Mouse (Mus musculus): ENCODE results near the gene St6galnac3. TPM values are rescaled to one million over a fixed set of nuclear protein-coding genes. Genes with fewer than 3 reads are reported as not detected.

St6galnac3 gene
- polyA plus RNA-seq, 1 experiment: 16.7 TPM

DNA sequence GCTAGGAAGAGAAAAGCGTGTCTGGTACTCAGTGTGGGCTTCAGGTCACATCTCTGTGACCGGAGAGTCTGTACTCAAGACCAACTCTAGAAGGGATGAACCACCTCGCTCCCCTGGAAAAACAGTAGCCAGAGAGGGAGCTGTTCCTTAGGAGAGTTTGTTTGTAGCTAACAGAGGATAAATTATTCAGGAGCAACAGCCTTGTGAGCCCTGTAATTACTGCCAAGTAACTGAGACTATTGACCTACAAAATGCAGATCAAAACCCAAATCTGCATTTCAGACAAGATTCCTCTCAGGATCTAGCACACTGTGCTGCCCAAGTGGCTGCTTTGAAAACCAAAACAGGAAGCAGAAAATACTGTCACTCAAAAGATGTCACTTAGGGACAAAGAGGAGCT is 266.4 kb downstream of the St6galnac3 start:
- Histone ChIP-seq H3K4me3 (ENCODE audit: insufficient read depth, low read length) (no peak overlapping the region), H3K27ac (ENCODE audit: insufficient read depth, low read length) (0 out of 2 replicates have a peak overlapping the region, but pooled peaks have one; percentile 21)
- TF ChIP-seq CTCF (IDR thresholded peaks at IDR 0.05; ENCODE audit: extremely low read depth, insufficient read depth, low read length): no peak
- TF ChIP-seq POLR2A (IDR thresholded peaks at IDR 0.05; ENCODE audit: extremely low read depth, insufficient read depth, low read length): no peak

DNA sequence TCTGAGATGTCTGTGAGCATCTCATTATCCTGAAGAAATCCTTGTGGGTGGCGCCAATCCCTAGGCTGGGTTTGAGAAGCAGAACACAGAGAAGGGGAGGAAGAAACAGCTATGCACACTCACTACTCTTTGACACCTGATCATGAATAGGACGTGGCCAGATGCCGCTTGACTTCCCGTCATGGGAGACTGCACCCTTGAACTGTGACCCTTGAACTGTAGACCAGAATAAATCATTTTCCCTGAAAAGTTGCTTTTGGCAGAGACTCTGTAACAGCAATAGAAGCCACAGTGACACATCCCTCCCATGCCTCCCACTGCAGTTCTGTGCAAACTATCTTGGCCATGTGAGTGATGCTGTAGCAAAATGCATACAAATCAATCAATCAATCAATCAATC is 267.3 kb downstream of the St6galnac3 start:
- no peak overlapping the region for H3K27ac ChIP-seq (ENCODE audit: insufficient read depth, low read length)
- H3K4me3 ChIP-seq (ENCODE audit: insufficient read depth, low read length): no peak overlapping the region
- peaks cover 2% of the 10 kb centered on the region; the same call in 1 of the 2 replicates for H3K4me1 ChIP-seq (ENCODE audit: control insufficient read depth, insufficient read depth, low read length)
- TF ChIP-seq POLR2A (IDR thresholded peaks at IDR 0.05; ENCODE audit: extremely low read depth, insufficient read depth, low read length) (no peak), CTCF (IDR thresholded peaks at IDR 0.05; ENCODE audit: extremely low read depth, insufficient read depth, low read length) (no peak)

More for the DNA sequence above, 266.4 kb downstream of the St6galnac3 start:
- H3K4me1 ChIP-seq (ENCODE audit: control insufficient read depth, insufficient read depth, low read length): peaks cover 2% of the 10 kb centered on the region; the same call in 1 of the 2 replicates

DNA sequence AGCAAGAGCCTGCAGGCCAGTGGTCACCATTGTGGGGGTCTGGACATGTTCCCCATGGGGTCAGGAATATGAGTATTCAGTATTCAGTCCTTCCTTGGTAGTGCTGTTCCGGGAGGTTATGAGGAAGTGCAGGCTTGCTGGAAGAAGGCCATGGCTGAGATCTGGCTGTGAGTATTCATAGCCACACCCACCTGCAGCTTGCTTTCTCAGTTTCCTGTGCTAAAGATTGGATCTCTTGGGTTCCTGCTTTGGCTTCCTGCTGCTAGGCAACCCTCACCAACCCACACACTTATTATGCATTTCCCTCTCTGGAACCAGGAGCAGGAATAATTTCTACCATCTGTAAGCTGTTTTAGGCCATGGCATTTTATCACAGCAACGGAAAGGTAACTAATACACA is 267.8 kb downstream of the St6galnac3 start:
- TF ChIP-seq CTCF (IDR thresholded peaks at IDR 0.05; ENCODE audit: extremely low read depth, insufficient read depth, low read length) (no peak), POLR2A (IDR thresholded peaks at IDR 0.05; ENCODE audit: extremely low read depth, insufficient read depth, low read length) (no peak)
- H3K4me1 ChIP-seq (ENCODE audit: control insufficient read depth, insufficient read depth, low read length): peaks cover 2% of the 10 kb centered on the region; the same call in 1 of the 2 replicates
- no peak overlapping the region for H3K27ac ChIP-seq (ENCODE audit: insufficient read depth, low read length)
- H3K4me3 ChIP-seq (ENCODE audit: insufficient read depth, low read length): no peak overlapping the region

DNA sequence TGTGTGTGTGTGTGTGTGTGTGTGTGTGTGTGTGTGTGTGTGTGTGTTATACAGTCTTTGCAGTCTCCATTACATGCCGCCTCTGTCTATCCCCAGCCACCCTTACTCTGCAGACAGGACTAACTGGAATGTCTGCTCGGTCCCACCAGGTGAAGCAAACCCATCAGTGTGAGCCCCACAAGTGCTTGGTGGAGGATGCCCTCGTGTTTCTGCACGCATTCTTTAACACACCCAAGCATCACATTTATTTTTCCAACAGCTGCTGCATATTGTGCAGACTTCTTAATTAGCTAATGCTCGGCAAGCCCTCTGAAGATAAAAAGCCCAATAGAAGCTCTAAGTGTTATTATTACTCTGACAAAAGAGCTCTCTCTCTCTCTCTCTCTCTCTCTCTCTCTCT is 268.7 kb downstream of the St6galnac3 start:
- Histone ChIP-seq H3K4me3 (ENCODE audit: insufficient read depth, low read length) (no peak overlapping the region), H3K4me1 (ENCODE audit: control insufficient read depth, insufficient read depth, low read length) (peaks cover 2% of the 10 kb centered on the region; the same call in 1 of the 2 replicates), H3K27ac (ENCODE audit: insufficient read depth, low read length) (no peak overlapping the region)
- TF ChIP-seq CTCF (IDR thresholded peaks at IDR 0.05; ENCODE audit: extremely low read depth, insufficient read depth, low read length): no peak
- no peak for TF ChIP-seq POLR2A (IDR thresholded peaks at IDR 0.05; ENCODE audit: extremely low read depth, insufficient read depth, low read length)

DNA sequence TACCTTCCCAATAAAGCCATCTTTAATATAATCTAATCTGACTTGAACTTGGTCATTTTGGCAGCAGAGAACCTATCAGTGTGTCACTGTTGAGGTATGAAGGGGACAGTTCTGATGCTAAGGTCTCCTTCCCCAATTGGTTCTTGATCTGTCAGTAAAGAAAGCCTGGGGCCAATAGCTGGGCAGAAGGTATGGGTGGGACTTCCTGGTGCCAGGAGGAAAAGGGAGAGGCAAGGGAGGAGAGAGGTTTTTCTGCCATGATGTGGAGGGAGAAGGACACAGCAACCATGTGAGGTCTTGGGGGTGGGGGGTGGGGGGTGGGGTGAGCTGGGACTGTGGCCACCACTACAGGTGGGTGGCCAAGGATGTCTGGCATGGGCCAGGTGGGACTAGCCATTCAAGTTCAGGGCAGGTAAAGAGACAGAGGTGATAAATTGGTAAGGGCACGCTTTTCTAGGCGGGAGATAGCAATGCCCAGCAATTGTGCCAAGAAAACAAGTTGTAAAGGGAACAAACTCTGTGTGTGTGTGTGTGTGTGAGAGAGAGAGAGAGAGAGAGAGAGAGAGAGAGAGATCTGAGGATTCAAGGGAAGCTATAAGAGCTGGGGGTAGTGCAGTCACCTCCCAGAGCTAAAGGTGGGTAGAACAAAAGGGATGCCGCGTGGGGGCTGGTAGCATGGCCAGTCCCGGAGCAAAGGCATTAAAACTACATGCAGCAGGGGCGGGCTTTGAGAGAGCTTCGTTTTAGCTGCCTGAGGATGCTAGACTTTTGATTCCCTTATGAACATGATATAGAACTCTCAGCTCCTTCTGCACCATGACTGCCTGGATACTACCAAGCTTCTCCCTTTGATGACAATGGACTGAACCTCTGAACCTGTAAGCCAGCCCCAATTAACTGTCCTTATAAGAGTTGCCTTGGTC is 271.6 kb downstream of the St6galnac3 start:
- no peak overlapping the region for H3K27ac ChIP-seq (ENCODE audit: insufficient read depth, low read length)

DNA sequence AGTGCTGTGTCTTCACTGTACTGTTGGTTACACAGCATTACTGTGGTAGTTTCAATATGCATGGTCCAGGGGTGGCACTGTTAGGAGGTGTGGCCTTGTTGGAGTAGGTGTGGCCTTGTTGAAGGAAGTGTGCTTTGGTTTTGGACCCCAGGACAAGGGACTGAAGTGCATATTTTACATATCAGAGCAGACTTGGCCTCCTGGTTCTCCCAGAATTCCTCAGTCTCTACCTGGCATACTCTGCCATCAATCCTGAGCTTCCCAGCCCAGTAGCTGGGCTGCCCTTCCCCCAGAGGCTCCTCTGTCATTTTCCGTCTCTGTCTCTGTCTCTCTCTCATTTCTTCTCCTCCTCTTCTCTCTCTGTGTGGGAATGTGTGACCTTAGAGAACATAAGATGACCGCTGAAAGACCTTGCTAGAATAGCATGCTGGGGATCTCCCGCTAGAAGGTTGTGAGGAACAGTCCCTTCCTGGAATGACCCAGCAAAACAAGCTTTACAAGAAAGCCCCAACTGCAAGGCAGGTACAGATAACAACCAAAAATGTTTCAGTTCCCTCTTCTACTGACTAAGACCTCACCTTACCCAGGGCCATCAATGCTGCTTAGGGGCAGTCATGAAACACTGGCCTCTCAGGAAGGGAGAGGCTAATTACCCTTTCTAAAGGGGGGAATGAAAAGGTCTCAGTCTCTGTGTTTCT is 272.5 kb downstream of the St6galnac3 start:
- Histone ChIP-seq H3K4me3 (ENCODE audit: insufficient read depth, low read length) (no peak overlapping the region), H3K4me1 (ENCODE audit: control insufficient read depth, insufficient read depth, low read length) (peaks cover 1% of the 10 kb centered on the region; the same call in 1 of the 2 replicates), H3K27ac (ENCODE audit: insufficient read depth, low read length) (no peak overlapping the region)
- TF ChIP-seq POLR2A (IDR thresholded peaks at IDR 0.05; ENCODE audit: extremely low read depth, insufficient read depth, low read length) (no peak), CTCF (IDR thresholded peaks at IDR 0.05; ENCODE audit: extremely low read depth, insufficient read depth, low read length) (no peak)

More for the DNA sequence above, 271.6 kb downstream of the St6galnac3 start:
- Histone ChIP-seq H3K4me1 (ENCODE audit: control insufficient read depth, insufficient read depth, low read length) (peaks cover 1% of the 10 kb centered on the region), H3K4me3 (ENCODE audit: insufficient read depth, low read length) (no peak overlapping the region)
- no peak for TF ChIP-seq POLR2A (IDR thresholded peaks at IDR 0.05; ENCODE audit: extremely low read depth, insufficient read depth, low read length)
- TF ChIP-seq CTCF (IDR thresholded peaks at IDR 0.05; ENCODE audit: extremely low read depth, insufficient read depth, low read length): no peak

DNA sequence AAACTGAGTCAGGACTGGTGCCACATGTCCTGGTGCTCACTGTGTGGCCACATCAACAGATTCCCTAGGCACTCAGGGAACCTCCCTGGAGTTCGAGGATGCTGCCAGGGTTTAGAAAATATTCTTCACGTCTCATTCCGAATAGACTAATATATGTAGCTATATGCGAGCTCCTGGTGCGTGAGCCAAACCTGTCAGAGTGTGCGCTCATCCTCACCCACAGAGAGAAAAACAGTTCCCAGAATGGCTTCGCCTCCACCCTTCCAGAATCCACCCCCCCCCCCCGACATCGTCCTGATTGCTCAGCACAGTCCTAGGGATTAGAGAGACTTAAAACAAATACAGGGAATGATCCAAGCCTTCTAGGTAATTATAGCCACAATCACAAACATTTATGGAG is 283.6 kb downstream of the St6galnac3 start:
- H3K4me1 ChIP-seq (ENCODE audit: control insufficient read depth, insufficient read depth, low read length): peaks cover 5% of the 10 kb centered on the region
- no peak overlapping the region for H3K27ac ChIP-seq (ENCODE audit: insufficient read depth, low read length)
- TF ChIP-seq POLR2A (IDR thresholded peaks at IDR 0.05; ENCODE audit: extremely low read depth, insufficient read depth, low read length) (no peak), CTCF (IDR thresholded peaks at IDR 0.05; ENCODE audit: extremely low read depth, insufficient read depth, low read length) (no peak)
- H3K4me3 ChIP-seq (ENCODE audit: insufficient read depth, low read length): no peak overlapping the region

DNA sequence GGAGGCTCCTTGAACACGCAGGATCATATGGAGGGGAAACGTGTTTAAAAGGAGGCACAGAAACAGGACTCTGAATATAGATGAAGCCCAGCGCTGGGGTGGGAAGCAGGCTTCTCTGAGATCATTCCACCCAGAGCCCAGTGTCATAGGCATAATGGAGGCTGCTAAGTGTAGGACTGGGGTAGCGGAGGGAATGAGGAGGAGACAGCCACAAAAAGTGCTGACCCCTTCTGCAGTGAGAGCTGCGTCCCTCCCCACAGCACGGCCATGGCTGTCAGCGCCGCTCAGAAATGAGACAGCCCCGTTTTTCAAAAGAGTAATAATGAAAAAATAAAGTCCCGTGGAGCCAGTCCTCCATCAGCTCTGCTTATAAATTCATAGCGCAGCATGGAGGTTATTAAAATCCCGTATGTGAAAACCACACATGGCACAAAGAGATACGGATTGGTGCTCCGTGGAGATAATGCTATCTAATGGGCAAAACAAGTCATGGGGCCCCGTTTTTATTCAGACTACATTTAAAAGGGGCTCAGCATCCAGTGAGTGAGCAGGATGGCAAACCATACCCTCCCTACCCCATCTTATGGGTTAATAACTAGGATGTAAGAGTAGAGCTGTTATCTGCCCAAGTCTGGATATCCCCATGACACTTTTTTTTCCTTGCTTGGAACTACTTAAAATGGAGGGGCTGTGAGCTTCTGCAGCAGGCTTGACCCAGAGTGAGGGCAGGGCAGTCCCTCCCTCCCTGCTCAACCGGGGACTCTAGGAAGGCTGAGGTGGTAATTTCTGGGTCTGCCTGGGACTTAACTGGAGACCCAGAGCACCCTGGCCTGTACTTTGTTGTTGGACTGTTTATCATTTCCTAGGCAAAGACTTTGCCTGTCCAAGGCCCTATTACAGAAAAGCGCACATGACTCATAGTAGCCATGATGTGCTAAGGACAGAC is 288.6 kb downstream of the St6galnac3 start:
- TF ChIP-seq POLR2A (IDR thresholded peaks at IDR 0.05; ENCODE audit: extremely low read depth, insufficient read depth, low read length) (no peak), CTCF (IDR thresholded peaks at IDR 0.05; ENCODE audit: extremely low read depth, insufficient read depth, low read length) (no peak)
- Histone ChIP-seq H3K27ac (ENCODE audit: insufficient read depth, low read length) (no peak overlapping the region), H3K4me1 (ENCODE audit: control insufficient read depth, insufficient read depth, low read length) (peaks cover 3% of the 10 kb centered on the region), H3K4me3 (ENCODE audit: insufficient read depth, low read length) (no peak overlapping the region)

DNA sequence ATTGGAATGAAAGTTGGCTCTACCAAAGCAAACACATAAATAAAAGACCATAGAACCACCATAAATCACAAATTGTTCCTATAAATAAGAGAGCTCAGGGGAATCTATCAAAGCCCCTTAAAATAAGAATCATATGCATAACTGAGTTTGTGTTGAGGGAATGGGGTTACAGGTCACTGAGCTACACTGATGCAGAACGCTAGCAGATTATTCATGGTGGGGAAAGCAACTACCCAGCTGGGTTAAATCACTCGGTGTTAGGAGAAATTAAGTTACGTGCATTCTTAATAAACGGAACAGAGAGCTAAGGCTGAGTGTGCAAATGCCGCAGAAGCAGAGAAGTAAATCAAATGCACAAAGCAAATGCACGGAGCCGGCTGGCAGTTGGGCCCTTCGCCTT is 292.0 kb downstream of the St6galnac3 start:
- no peak overlapping the region for H3K4me3 ChIP-seq (ENCODE audit: insufficient read depth, low read length)
- no peak for TF ChIP-seq CTCF (IDR thresholded peaks at IDR 0.05; ENCODE audit: extremely low read depth, insufficient read depth, low read length)
- no peak for TF ChIP-seq POLR2A (IDR thresholded peaks at IDR 0.05; ENCODE audit: extremely low read depth, insufficient read depth, low read length)
- H3K27ac ChIP-seq (ENCODE audit: insufficient read depth, low read length): no peak overlapping the region
- H3K4me1 ChIP-seq (ENCODE audit: control insufficient read depth, insufficient read depth, low read length): no peaks in the 10 kb centered on the region; the same call in 1 of the 2 replicates
